ENCODE assay signal across 20 mouse cellular contexts in the genomic region with DNA sequence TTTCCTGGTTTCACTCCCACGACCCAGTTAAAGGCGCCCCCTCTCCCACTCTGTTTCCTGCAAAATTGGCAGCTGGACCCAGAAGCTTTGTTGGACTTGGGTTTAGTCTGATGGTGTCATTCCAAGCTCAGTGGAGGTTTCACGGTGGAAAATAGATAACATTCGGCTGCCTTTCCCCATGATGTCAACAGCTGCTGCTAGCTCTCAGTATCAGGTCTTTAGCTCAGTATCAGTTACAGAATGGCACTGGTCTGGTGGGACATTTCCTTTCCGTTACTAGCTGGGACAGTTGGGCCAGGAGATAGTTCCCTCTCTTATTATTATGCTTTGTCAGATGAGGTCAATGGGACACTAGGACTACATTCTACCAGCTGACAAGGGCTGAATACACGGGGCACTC. TPM values are rescaled to one million over a fixed set of nuclear protein-coding genes. Genes with fewer than 3 reads are reported as not detected.
A peak's percentile ranks its signal among the peaks of the same experiment; 100 is the strongest.
DNase-seq lines count a peak whose midpoint lies in the region; TF ChIP-seq lines count a peak whose summit lies in the region.
"Had no signal": no experiment of that assay in that cellular context is flagged by ENCODE, and none has a peak within 500 bp of the region (broad histone marks: within the 10 kb centered on the region; RNA-seq: fewer than 3 reads in every experiment).

No protein-coding gene starts in this region.

- intact Hi-C loops in heart, postnatal 25 days (cut with DNase I), result no loop called here
- intact Hi-C loops in gastrocnemius, postnatal 36 days (cut with DNase I), result no loop called here

- H3K4me2 ChIP-seq in myocyte (ENCODE audit: low read depth), result peak overlapping the region; percentile 33
- H3K4me2 ChIP-seq: forebrain, embryonic 12.5 days; liver, embryonic 15.5 days had no signal

- TF ChIP-seq POLR2A in myocyte (IDR thresholded peaks at IDR 0.05; ENCODE audit: insufficient read length, low read depth), result no peak

- no peaks in the 10 kb centered on the region for H3K36me3 ChIP-seq in myocyte (ENCODE audit: control insufficient read depth, insufficient read depth)
- H3K36me3 ChIP-seq: forebrain, embryonic 12.5 days; G1E; liver, embryonic 15.5 days had no signal

- no peaks in the 10 kb centered on the region for H3K27me3 ChIP-seq in myocyte (ENCODE audit: control insufficient read depth, insufficient read depth, insufficient read length)
- H3K27me3 ChIP-seq: forebrain, embryonic 12.5 days; liver, embryonic 15.5 days had no signal

- no peak overlapping the region for H3K4me3 ChIP-seq in myocyte
- H3K4me3 ChIP-seq: forebrain, embryonic 12.5 days; liver, embryonic 15.5 days had no signal

- H3K79me2 ChIP-seq in myocyte (ENCODE audit: control insufficient read depth, insufficient read depth), result no peaks in the 10 kb centered on the region

- H3ac ChIP-seq in myocyte (ENCODE audit: control insufficient read depth, insufficient read length), result no peak overlapping the region

- DNase-seq in heart, adult 11 months, result peak; percentile 78
- DNase-seq in heart, postnatal 25 days (ENCODE audit: low spot score), result no peak
- peak; percentile 8 for DNase-seq in layer of hippocampus, adult 9-11 months
- no peak for DNase-seq in layer of hippocampus, adult 8-10 months (ENCODE audit: low spot score in 2 of 2)
- DNase-seq in heart, postnatal 4 days, result peak; percentile 14
- no peak for DNase-seq in kidney, postnatal 36 days
- no peak for DNase-seq in gastrocnemius, postnatal 36 days
- DNase-seq: cerebellum, adult 2 months; cerebellum, postnatal 36 days; kidney, adult 11 months; midbrain, embryonic 14.5 days; right cerebral cortex, postnatal 25 days; thymus, postnatal 4 days had no signal

TF ChIP-seq in myocyte, 11 proteins besides CTCF, POLR2A, EP300 and RAD21:
- TF ChIP-seq MYOD1 (IDR thresholded peaks at IDR 0.05; ENCODE audit: control insufficient read depth in 1 of 3, insufficient read length in 2 of 3, low read depth in 2 of 3), result peak in 1 of 3 experiments; percentile 49
- TF ChIP-seq CEBPB (IDR thresholded peaks at IDR 0.05; ENCODE audit: insufficient read depth, poor library complexity, severe bottlenecking), result no peak

RNA-seq across cellular contexts. Expression of a gene that starts 23.9 kb away (rescaled TPM):
- total RNA-seq in heart, postnatal 25 days (2021), result under 1 TPM; 0.22 to 0.29 TPM
- 10 to 100 TPM; 10.0 to 14.9 (median 12.5) TPM for total RNA-seq in layer of hippocampus, adult 8-10 months (2022)
- 1 to 10 TPM; 2.7 to 3.2 TPM for total RNA-seq in heart, postnatal 4 days (2021)
- polyA plus RNA-seq in myocyte (2012; fragmentation: generic; extraction: Trizol), result 45.8 TPM
- total RNA-seq in gastrocnemius, postnatal 36 days (2021), result under 1 TPM; 0.54 to 0.84 TPM
- total RNA-seq: megakaryocyte, adult 5-6 weeks; neutrophil, adult 5-6 weeks had no signal
- polyA plus RNA-seq: CD4-positive, CD25-positive, alpha-beta regulatory T cell, adult 4 months had no signal

RNA-seq across cellular contexts. Expression of a gene that starts 52.9 kb away (rescaled TPM):
- 100 to 1,000 TPM; 212 to 250 TPM for total RNA-seq in heart, postnatal 25 days (2021)
- total RNA-seq in layer of hippocampus, adult 8-10 months (2022), result 10 to 100 TPM; 56.8 to 69.2 (median 64.7) TPM
- 100 to 1,000 TPM; 119 to 141 TPM for total RNA-seq in heart, postnatal 4 days (2021)
- 311 TPM for polyA plus RNA-seq in myocyte (2012; fragmentation: generic; extraction: Trizol)
- total RNA-seq in gastrocnemius, postnatal 36 days (2021), result 10 to 100 TPM; 75.1 to 79.8 TPM

Comparison
In these comparisons a context has a peak if more than half of its experiments do, and no peak if none do; other contexts are left out.
1. DNase-seq: peak in heart, adult 11 months (single experiment), layer of hippocampus, adult 9-11 months (single experiment) and heart, postnatal 4 days (single experiment); none in heart, postnatal 25 days (single experiment), layer of hippocampus, adult 8-10 months (0 of 2), kidney, postnatal 36 days (0 of 2) and gastrocnemius, postnatal 36 days (0 of 2).